Mouse (Mus musculus): ENCODE measurements at regions not wholly inside any gene's neighbourhood (a gene's known extent, or its start where the extent isn't known, plus 50 kb on each side); places are given as distances from the start of the nearest gene placed in this dataset.
A peak's percentile ranks its signal among the peaks of the same experiment; 100 is the strongest.
"Not testable (repeated sequence)": the region's sequence is repeated elsewhere in the genome, so short reads cannot be mapped to it uniquely, and the experiment has no call there.

DNA sequence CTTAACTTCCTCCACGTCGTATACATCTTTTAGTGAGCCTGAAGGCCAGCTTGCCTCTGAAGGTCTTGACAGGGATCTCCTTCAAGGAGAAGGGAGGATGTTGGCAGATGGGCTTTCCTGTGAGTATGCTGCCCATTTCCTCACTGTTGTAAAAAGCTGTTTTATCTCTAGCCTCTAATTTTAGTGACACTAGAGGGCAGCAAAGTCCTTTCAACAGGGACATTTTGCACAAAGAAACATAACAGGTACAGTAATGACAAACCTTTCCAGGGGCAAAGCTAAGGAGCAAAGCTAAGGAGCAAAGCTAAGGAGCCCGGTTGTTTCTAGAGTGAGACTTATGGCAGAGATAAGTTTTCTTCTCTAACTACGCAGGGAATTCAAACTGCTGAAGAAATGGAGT is 59.0 kb upstream of the Kbtbd8 start:
- DNase-seq (ENCODE audit: low spot score in 2 of 2): peak in 1 of 2 experiments; percentile 15

DNA sequence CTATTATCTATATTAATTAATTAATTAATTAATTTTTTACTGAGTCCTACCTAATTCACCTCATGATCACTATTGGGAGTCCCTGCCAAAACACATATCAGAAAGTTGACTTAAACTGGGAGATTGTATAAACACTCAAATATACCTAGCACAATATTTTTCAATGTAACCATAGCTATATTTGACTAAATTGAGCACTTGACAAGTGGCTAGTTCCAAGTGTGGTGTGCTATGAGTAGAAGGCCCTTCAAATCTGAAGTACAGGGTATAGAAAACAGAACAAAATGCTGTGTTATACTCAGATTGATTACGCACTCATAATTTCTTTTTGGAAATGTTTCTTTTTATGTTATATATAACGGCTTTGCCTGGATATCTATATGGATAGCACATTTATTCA is 60.8 kb upstream of the Kbtbd8 start:
- DNase-seq (ENCODE audit: low spot score in 2 of 2): no peak

DNA sequence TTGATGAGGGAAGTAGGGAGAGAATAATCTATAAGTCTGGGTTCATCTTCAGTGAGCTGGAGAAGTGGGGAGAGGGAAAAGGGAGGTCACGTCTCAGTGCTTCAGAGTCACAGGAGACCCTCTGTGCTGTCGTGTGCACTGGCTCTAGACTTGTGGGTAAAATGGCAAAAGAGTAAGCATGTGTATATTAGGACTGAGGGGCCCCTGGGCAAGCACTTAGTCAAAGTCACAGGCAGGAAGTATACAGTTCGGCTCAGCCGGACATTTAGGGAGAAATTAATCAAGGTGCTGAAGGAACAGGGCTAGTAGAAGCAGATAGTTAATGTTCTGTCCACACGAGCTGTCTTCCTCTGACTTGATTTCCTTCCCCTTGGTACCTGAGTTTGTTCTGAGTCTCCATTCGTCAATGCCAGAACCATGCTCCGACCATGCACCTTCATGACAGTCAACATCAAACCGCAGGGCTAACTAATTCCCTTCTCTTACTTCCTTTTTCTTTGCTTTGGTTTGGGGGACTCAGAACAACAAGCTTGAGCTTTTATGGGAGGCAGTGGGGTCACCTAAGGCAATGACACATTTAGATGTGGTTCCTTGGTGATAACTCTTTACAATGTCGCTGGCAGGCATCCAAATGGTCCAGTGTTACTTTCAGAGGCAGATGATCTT is 63.2 kb upstream of the Kbtbd8 start:
- DNase-seq (ENCODE audit: low spot score in 2 of 2): no peak

DNA sequence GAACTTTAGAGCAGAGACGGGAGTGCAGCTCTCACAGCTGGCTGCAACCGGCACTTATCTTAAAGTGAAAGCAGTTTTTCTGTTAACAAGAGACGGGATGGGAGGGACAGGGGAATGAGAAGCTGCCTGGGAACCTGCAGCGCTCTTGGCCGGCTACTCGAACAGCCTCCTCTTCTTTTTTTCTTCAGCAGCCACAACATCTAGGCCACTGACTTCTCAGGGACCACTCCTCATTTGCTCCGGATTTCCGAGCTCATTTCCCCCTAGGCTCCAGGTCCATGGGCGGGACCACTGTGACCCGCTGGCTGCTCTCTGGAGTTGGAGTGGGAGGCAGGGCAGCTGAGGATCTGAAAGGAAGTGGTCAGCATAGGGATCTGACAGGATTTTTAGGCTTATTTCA is 75.7 kb upstream of the Kbtbd8 start:
- DNase-seq (ENCODE audit: low spot score in 2 of 2): not testable (repeated sequence)

DNA sequence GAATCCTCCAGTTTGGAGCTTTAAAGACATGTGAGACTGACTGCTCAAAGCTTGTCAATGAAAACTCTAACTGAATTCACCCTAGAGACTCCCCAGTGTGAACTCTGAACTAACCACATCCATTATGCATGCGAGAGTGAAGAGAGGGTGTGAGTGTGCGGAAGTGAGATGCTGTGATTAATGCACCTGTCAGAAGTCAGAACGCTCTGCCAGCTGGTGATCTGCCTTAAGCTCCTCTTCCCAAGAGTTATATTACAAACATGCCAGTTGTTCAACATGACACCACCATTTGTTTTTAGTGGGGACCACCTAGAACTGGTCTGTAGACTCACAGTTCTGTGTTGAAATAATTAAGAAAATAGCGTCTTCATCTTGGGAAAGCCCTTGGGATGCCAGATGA is 92.8 kb upstream of the Kbtbd8 start:
- no peak for DNase-seq (ENCODE audit: low spot score in 2 of 2)

DNA sequence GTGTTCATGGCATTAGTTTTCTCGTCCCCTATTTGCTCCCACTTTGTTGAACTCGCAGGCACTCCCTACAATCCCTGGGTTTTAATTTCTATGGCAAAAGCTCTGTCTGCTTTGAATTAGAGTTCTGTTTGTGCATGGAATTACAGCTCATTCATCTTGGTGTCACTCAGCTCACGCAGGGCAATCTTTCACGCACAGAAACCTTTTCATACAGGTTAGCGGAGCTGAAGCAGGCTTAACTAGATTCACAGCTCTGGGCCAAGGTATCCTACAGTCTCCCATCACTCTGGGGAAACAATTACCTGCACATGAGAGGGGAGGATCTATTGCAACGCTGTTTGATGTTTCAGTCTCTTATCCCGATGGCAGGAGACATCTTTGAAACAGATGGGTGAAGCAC is 95.3 kb upstream of the Kbtbd8 start:
- no peak for DNase-seq (ENCODE audit: low spot score in 2 of 2)

DNA sequence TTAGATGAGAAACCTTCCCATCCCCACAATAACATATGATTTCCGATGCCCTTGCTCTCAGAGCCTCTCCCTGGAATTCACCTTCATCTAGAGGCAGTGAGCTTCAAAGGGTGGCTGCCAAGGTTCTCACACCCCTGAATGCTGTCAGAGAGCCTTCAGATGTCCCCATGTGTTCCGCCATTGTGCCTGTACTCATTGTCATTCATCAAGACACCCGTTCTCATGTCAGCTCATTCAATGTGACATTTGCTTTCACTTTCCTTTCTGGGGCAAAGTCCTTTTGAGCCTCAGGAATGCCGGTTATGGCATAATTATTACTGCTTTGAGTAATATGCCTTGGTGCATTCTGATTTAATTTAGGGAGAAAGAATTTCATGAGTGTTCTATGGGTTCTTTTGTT is 99.1 kb upstream of the Kbtbd8 start:
- DNase-seq (ENCODE audit: low spot score in 2 of 2): no peak

DNA sequence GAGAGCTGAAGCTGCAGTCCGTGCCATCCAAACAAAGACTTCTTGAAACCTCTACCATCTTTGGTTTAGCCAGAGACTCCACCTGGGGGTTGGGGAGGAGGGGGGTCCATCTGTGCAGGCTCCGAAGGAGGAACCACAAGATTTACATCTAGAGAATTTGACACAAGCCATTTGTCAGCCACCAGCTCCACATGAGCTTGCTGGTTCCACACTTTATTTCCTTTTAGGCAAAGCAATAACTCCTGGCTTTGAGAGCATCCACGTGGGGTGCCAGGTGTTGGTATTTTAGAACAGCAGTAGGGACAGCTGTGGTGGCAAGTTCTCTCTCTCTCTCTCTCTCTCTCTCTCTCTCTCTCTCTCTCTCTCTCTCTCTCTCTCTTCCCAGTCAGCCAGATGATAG is 99.6 kb upstream of the Kbtbd8 start:
- no peak for DNase-seq (ENCODE audit: low spot score in 2 of 2)

DNA sequence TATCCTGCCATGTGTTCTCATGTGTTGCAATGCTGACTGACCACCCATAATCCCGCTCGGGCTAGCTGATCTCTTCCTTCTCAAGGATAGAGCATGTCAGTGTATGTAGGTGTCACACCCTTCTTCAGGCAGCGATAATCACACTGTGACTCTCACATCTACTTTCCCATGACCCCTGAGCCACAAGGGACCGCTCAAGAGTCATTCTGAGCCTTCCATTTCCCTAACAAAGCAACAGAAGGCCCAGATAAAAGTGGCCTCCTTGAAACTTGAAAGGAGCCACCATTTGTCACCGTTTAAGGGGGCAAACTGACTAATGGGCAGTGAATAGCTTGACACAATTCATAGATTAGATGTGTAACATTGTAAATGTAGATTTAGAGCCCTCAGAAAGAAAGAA is 103.9 kb upstream of the Kbtbd8 start:
- no peak for DNase-seq (ENCODE audit: low spot score in 2 of 2)

DNA sequence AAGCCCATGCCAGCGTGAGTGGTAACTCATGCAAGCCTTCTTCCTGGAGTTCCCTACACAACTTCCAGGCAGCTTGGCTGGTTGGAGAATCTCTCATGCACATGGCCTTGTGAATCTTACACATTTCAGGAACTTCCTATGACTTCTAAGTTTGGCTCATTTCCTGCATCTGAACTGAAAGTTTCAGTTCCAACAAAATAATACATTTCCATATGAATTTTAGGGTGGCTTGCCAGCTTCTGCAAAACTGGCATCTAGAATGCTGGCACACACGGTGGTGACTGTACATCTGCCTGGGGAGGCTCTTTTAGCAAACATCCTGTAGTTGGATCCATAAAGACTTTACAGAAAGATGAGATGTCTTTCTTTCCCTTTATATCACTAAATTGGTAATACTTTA is 110.6 kb upstream of the Kbtbd8 start:
- no peak for DNase-seq (ENCODE audit: low spot score in 2 of 2)

DNA sequence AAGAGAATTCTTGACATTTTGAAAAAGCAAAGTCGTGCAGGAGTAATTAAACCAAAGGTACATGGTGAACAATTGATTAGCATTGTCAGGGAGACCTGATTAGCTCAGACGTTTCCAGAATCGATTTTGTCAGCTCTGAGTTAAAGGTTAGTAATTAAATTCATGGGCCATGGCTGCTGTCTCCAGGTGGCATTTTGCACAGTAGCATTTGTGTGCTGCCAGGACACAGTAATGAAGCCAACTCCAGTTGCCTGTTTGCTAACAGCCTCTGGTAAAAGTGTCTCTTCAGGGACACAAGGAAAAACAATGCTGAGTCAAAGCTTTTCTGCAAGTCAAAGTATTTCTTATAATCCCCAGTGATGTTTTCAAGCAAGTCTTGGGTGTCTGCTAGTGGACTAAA is 113.3 kb upstream of the Kbtbd8 start:
- DNase-seq (ENCODE audit: low spot score in 2 of 2): no peak

DNA sequence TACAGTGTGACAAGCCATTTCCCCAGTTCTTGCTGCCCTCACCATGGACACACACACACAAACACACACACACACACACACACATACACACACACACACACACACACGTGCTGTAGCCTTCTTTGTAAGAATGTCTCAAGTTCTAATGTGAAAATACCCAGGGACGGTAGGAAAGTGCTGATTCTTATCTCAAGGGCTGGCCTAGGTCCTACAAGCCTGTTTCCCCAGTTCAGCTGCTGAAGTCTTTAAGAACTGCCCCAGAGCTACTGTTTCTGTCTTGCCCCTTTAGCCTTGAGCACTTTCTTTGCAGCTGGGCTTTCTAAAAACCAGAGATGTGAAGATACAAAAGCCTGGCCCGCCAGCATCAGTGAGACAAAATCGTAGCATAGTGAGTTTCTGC is 117.5 kb upstream of the Kbtbd8 start:
- DNase-seq (ENCODE audit: low spot score in 2 of 2): no peak

DNA sequence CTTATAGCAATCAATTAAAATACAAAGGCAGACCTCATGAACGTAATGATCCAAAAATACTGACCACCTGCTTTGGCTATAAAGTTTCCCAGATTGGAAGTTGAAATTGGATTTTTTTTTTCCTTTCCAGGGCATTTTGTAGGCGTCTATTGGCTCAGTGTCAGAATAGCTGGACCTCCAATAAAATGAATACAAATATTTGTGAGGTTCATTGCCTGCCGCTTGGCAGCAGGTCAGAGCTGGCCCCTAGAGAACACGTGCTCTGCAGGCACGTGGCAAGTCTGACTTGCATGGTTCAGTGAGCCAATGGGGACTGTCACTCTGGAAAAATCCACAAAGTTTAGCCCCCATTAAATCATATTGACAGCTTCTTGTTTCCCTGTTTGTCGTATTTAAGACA is 118.0 kb upstream of the Kbtbd8 start:
- DNase-seq (ENCODE audit: low spot score in 2 of 2): no peak

DNA sequence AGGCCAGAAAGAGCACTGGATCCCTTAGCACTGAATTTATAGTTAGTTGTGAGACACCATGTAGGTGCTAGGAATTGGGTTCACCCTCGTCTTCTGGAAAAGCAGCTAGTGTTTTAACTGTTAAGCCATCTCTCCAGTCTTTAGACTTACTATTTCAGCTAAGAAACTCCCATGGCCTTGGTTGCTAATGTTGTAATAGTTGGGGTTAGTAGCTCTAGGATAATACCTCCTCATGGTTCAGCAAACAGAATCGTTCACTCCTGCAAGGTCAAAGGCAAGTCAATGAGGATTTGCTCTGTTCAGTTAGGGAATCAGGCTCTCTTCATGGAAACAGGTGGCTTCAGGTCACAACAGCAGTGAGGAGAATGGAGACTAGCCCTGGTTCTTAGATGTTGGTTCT is 118.7 kb upstream of the Kbtbd8 start:
- no peak for DNase-seq (ENCODE audit: low spot score in 2 of 2)

DNA sequence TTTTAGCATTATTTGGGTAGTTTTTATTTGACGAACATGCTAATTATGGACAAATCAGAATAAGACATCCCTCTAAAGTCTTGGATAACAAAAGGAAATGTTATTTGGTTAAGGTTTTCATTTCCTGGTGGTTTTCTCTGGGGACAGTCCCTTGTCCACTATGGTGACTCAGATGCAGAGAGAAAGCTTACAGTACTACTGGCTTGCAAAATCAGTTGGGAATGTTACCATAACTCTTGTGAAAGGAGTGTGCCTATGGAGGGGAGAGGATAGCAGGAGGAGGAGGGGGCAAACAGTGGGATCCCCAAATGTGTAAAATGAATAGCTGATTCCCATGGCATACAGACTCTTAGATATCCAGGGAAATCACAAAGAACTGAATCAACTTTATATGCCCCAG is 122.7 kb upstream of the Kbtbd8 start:
- DNase-seq (ENCODE audit: low spot score in 2 of 2): no peak

DNA sequence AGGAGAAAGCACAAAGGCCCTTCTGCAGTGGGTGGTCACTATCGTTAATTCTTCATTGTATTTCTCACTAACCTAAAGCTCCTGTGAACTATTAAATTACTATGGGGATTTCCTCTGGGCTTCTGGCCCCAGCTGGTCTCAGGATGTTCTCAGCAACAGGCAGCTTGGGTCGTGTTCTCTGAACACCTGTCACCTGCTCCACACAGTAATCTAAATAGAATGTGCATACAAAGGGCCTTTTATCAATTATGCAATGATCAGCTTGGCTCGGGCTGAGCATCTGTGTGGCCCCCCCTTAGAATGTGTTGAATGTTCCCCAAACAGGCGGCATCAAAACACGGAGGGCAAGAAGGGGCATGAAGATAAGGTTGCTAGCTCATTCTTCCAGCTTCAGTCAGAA is 129.6 kb upstream of the Kbtbd8 start:
- DNase-seq (ENCODE audit: low spot score in 2 of 2): no peak

DNA sequence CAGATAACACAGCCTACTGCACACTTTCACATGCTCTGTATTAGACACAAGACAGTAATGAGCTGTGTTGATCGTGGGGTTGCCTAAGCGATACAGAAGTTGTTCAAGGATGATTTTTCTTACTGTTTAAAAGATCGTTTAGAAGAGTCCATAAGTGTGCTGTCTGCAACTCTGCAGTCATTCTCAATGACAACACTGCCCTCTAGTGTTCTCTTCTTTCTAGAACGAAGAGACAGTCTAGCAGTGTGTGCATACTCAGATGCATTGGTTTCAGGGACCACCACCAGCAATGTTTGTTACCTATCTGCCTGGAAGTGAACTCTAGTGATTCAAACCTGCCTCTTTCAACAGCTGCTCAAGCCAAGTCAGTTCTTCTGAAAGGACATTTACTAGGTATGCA is 130.7 kb upstream of the Kbtbd8 start:
- DNase-seq (ENCODE audit: low spot score in 2 of 2): peak in 1 of 2 experiments; percentile 68

DNA sequence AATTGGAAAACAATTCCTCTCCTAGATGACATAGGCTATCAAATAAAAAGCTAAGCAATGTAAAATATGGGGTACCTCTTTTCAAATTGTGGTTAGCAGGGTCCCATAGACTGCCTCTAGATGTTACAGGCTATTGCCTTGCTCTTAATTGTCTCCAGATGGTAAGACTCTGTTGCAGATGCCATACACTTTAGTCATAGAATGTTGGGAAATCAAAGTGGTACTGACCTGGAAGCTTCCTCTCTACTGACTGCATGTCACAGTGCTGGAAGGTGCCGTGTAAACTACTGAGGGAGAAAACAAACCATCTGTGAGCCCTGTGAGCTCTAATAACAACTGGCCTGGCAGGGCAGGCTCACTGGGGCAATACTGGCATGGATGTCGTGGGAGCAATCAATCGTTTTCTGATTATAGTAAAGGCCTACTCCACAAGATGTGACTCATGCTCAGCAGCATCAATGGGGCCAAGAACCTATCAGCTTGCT is 132.6 kb upstream of the Kbtbd8 start:
- no peak for DNase-seq (ENCODE audit: low spot score in 2 of 2)

DNA sequence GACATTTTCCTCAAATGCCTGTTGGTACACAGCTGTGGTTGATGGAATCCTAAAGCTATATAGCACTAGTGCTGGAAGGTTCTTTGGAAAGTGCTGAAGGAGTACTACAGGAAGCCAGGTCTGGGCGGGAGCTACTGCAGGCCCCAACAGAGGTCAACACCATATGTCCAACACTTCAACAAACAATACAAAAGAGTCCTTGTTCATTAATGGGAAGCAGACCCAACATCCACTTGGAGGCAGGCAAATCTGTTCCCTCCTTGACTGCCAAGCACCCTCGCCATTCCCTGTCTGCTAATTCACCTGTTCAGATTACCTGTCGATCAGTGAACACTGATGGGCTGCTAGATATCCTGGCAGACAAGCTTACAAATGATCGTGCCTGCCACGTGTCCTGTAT is 148.4 kb upstream of the Kbtbd8 start:
- DNase-seq (ENCODE audit: low spot score in 2 of 2): no peak

DNA sequence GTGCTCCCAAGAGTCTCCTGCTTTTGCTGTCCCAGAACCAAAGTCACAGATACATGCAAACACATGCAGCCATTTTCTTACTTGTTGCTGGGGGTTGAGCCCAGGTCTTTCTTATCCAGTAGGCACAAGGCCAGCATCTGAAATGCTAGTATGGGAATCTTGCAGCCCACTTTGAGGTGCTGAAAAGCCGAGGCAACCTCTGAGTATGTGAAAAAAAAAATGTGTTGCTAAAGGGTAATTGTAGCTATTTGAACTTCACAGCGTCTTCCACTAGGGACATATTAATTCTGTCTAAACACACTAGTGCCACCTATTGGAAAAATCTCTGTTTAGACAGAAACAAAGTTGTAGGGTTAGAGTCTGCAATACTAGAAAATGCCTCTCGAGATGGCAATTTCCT is 150.1 kb upstream of the Kbtbd8 start:
- DNase-seq (ENCODE audit: low spot score in 2 of 2): peak in 1 of 2 experiments; percentile 39

DNA sequence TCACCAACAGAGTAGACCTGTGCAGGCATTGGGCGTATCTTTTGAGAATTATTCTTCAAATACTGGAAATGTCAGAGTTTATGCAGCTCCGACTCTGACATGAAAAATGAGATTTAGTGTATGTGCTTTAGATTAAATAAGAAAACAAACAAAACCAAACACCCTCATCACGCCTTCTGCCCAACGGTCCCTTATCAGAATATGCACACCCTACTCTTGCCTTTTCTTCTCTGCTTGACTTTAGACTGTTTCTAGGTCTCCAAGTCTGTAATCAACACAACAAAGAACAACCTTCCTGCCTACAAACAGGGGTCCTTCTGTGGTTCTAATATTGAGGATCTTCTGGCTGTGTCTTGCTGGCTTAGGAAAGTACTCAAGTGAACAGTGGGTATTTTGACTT is 153.8 kb upstream of the Kbtbd8 start:
- no peak for DNase-seq (ENCODE audit: low spot score in 2 of 2)

DNA sequence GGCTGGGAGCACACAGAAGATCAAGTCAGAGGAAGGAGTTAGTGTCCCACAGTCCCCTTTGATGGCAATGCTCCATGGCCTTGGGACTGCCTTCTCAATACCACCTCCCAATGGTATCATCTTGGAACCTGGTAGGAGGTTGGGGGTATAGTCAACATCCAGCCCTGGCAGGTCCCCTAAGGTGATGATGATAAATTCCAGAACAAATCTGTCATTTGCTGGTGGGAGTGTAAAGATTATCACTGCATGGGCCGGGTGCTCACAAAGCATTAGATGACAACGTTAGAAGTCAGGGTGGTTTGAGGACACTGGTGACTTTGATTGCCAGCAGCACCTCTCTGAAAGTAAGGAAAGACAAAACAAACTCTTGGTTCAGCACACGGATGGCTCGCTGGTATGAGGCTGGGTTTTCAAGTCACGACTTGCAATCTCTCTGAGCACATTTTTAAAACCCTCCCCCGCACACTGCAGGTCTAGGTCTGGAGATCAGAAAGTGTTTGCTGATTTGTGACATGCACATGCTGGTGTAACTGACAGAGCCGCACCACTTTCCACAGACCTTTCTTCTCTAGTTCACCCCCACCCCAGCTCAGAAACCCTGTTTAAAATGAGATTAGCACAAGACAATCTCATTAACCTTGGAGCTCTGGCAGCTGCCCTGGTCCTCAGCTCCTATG is 154.5 kb upstream of the Kbtbd8 start:
- no peak for DNase-seq (ENCODE audit: low spot score in 2 of 2)

DNA sequence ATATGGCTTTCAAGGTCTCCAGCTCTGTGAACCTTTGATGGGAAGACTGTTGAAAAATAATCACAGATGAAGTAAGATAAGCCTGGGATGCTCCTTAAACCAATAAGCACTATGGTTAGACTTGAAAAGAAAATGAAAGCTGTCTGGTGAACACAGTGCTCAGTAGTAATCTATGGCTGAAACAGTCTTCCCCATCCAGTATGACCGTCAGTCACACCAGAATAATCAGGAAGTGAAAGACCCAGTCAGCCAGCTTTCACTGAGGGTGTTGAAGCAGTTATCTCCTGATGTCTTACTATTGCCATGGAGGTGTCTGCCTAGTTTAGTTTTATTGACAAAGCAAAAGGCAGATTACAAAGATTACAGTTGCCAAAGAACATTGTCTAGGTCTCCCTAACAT is 155.2 kb upstream of the Kbtbd8 start:
- DNase-seq (ENCODE audit: low spot score in 2 of 2): no peak

DNA sequence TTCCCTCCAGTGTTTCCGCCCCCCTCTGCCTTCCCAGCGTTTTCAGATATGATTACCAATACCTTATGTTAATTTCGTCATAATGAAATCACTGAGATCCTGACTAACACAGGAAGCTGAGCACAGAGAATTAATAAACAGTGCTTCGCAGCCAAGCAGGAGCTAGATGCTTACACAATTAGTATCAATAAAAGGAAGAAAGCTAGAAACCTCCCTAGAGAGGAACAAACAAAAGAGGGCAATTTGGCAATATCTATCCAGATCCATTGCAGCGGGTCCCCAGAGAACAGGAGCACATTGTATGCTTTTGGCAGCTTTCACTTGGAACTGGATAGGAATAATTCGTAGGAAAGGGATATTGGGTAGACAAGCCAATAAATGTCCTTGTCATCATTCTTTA is 159.1 kb upstream of the Kbtbd8 start:
- DNase-seq (ENCODE audit: low spot score in 2 of 2): no peak
